Mouse (Mus musculus) adrenal gland (tissue): ENCODE measurements at regions not wholly inside any gene's neighbourhood (a gene's known extent, or its start where the extent isn't known, plus 50 kb on each side); places are given as distances from the start of the nearest gene placed in this dataset.

ENCODE experiments used
- intact Hi-C: fragments of 180-260 bp; cut with DNase I; formaldehyde crosslinking; loops from one replicate; pipeline ENCODE4 v1.15.1; 2025

GRCm38 (mm10) chr8:10906353-10906752, 101.9 kb downstream of the Irs2 start:
- intact Hi-C loops: no loop called here

GRCm38 (mm10) chr8:10905761-10906160, 102.5 kb downstream of the Irs2 start:
- intact Hi-C loops: no loop called here

- intact Hi-C loops: no loop called here
These were observed 104.3 kb downstream of the Irs2 start for GRCm38 (mm10) chr8:10903957-10904356.

GRCm38 (mm10) chr8:10901954-10902353, 106.3 kb downstream of the Irs2 start:
- intact Hi-C loops: no loop called here

- intact Hi-C loops: no loop called here
These were observed 107.2 kb downstream of the Irs2 start for GRCm38 (mm10) chr8:10901014-10901413.

GRCm38 (mm10) chr8:10899581-10900155, 108.6 kb downstream of the Irs2 start:
- intact Hi-C loops: no loop called here

GRCm38 (mm10) chr8:10898562-10899527, 109.4 kb downstream of the Irs2 start:
- intact Hi-C loops: no loop called here

- intact Hi-C loops: no loop called here
These were observed 110.7 kb downstream of the Irs2 start for GRCm38 (mm10) chr8:10897573-10897972.

- intact Hi-C loops: no loop called here
These were observed 113.1 kb downstream of the Irs2 start for GRCm38 (mm10) chr8:10895178-10895577.

- intact Hi-C loops: no loop called here
These were observed 114.0 kb downstream of the Irs2 start for GRCm38 (mm10) chr8:10894306-10894705.

- intact Hi-C loops: no loop called here
These were observed 114.5 kb downstream of the Irs2 start for GRCm38 (mm10) chr8:10893709-10894108.

- intact Hi-C loops: no loop called here
These were observed 116.4 kb downstream of the Irs2 start for GRCm38 (mm10) chr8:10891906-10892305.

GRCm38 (mm10) chr8:10891440-10891839, 116.8 kb downstream of the Irs2 start:
- intact Hi-C loops: no loop called here

- intact Hi-C loops: no loop called here
These were observed 122.8 kb downstream of the Irs2 start for GRCm38 (mm10) chr8:10885452-10885851.

GRCm38 (mm10) chr8:10883418-10883817, 124.8 kb downstream of the Irs2 start:
- intact Hi-C loops: no loop called here

GRCm38 (mm10) chr8:10882381-10882780, 125.9 kb downstream of the Irs2 start:
- intact Hi-C loops: no loop called here

- intact Hi-C loops: no loop called here
These were observed 128.4 kb downstream of the Irs2 start for GRCm38 (mm10) chr8:10879883-10880282.

- intact Hi-C loops: no loop called here
These were observed 129.0 kb downstream of the Irs2 start for GRCm38 (mm10) chr8:10879049-10879847.

- intact Hi-C loops: no loop called here
These were observed 129.9 kb downstream of the Irs2 start for GRCm38 (mm10) chr8:10878371-10878770.

GRCm38 (mm10) chr8:10875170-10875569, 133.1 kb downstream of the Irs2 start:
- intact Hi-C loops: no loop called here

- intact Hi-C loops: no loop called here
These were observed 136.8 kb downstream of the Irs2 start for GRCm38 (mm10) chr8:10871451-10871850.
